Mouse (Mus musculus) neural tube, embryonic 14.5 days (tissue): ENCODE data around the gene Kcna3. TPM values are rescaled to one million over a fixed set of nuclear protein-coding genes. Genes with fewer than 3 reads are reported as not detected.

Experiments used
- ATAC-seq: fragments of 200-750 bp; cut with Nextera tagmentation; 2 replicates; pipeline ENCODE4 v1.8.0; 2017; ENCODE audit warnings: low read depth, mild to moderate bottlenecking, moderate TSS enrichment, moderate library complexity
- H3K27ac ChIP-seq: fragments of 300-500 bp; sonication (generic); 2 replicates; pipeline ENCODE4 v1.5.1; 2014; ENCODE audit warnings: low read depth, mild to moderate bottlenecking, control low read depth, low read length, moderate library complexity, mixed read lengths
- H3K27me3 ChIP-seq: fragments of 300-500 bp; sonication (generic); 2 replicates; pipeline ENCODE4 v1.6.1; 2014; ENCODE audit warnings: low read length; ENCODE audit not compliant: control insufficient read depth, insufficient read depth
- H3K36me3 ChIP-seq: fragments of 300-500 bp; sonication (generic); 2 replicates; pipeline ENCODE4 v1.6.1; 2014; ENCODE audit warnings: low read length, mixed read lengths; ENCODE audit not compliant: control insufficient read depth, insufficient read depth
- H3K4me1 ChIP-seq: fragments of 300-500 bp; sonication (generic); 2 replicates; pipeline ENCODE4 v1.6.1; 2014; ENCODE audit warnings: low read length; ENCODE audit not compliant: control insufficient read depth, insufficient read depth
- H3K4me2 ChIP-seq: fragments of 300-500 bp; sonication (generic); 2 replicates; pipeline ENCODE4 v1.6.1; 2014; ENCODE audit warnings: mild to moderate bottlenecking, low read depth, low read length, control low read depth
- H3K4me3 ChIP-seq: fragments of 300-500 bp; sonication (generic); 2 replicates; pipeline ENCODE4 v1.5.1; 2014; ENCODE audit warnings: low read depth, low read length, control low read depth, mixed read lengths
- H3K9ac ChIP-seq: fragments of 300-500 bp; sonication (generic); replicated peaks from 2 replicates; pipeline ENCODE4 v1.6.1; 2014; ENCODE audit warnings: low read depth, mild to moderate bottlenecking, control low read depth, low read length, mixed read lengths
- H3K9me3 ChIP-seq: fragments of 300-500 bp; sonication (generic); 2 replicates; pipeline ENCODE4 v1.6.1; 2016; ENCODE audit warnings: low read length; ENCODE audit not compliant: control insufficient read depth
- WGBS: fragments of 180-500 bp; shearing (Covaris S2); extraction: QIAGEN DNeasy Blood & Tissue Kit; methylation state at CpG from one replicate; pipeline ENCODE4 v1.1.7; 2014; 5-methylcytosine and 5-hydroxymethylcytosine counted together
- polyA plus RNA-seq: library from polyadenylated mRNA; unstranded; fragments of >200 nt; fragmentation: Nextera tagmentation; extraction: Ambion mirVana; gene quantifications from 2 replicates; pipeline ENCODE4 v1.2.1, GENCODE M21; 2014

Gene Kcna3
- polyA plus RNA-seq, 1 experiment from 2014 or later = 10.3 TPM

- Histone ChIP-seq H3K27ac (no peak overlapping the region), H3K27me3 (no peaks in the 10 kb centered on the region), H3K9ac (no peak overlapping the region), H3K4me3 (no peak overlapping the region), H3K36me3 (no peaks in the 10 kb centered on the region), H3K4me1 (no peaks in the 10 kb centered on the region), H3K4me2 (no peak overlapping the region), H3K9me3 (no peaks in the 10 kb centered on the region)
- WGBS = 84% methylated on average over 3 of the region's 3 CpGs
- no peak for ATAC-seq
Measured at GRCm38 (mm10) chr3:107076658-107077057, 40.7 kb downstream of the Kcna3 start.

GRCm38 (mm10) chr3:107077101-107077500, 41.1 kb downstream of the Kcna3 start:
- ATAC-seq = no peak
- H3K9me3 ChIP-seq = no peaks in the 10 kb centered on the region
- no peaks in the 10 kb centered on the region for H3K36me3 ChIP-seq
- no peak overlapping the region for H3K4me3 ChIP-seq
- no peaks in the 10 kb centered on the region for H3K27me3 ChIP-seq
- H3K4me1 ChIP-seq = no peaks in the 10 kb centered on the region
- no peak overlapping the region for H3K4me2 ChIP-seq
- H3K9ac ChIP-seq = no peak overlapping the region
- no peak overlapping the region for H3K27ac ChIP-seq
- 86% methylated on average over 2 of the region's 2 CpGs for WGBS

GRCm38 (mm10) chr3:107080803-107081202, 44.8 kb downstream of the Kcna3 start:
- H3K4me2 ChIP-seq = no peak overlapping the region
- no peaks in the 10 kb centered on the region for H3K36me3 ChIP-seq
- H3K9me3 ChIP-seq = no peaks in the 10 kb centered on the region
- WGBS = 94% methylated on average over 3 of the region's 3 CpGs
- no peak overlapping the region for H3K9ac ChIP-seq
- no peak for ATAC-seq
- H3K27me3 ChIP-seq = no peaks in the 10 kb centered on the region
- H3K4me3 ChIP-seq = no peak overlapping the region
- no peaks in the 10 kb centered on the region for H3K4me1 ChIP-seq
- no peak overlapping the region for H3K27ac ChIP-seq

DNA sequence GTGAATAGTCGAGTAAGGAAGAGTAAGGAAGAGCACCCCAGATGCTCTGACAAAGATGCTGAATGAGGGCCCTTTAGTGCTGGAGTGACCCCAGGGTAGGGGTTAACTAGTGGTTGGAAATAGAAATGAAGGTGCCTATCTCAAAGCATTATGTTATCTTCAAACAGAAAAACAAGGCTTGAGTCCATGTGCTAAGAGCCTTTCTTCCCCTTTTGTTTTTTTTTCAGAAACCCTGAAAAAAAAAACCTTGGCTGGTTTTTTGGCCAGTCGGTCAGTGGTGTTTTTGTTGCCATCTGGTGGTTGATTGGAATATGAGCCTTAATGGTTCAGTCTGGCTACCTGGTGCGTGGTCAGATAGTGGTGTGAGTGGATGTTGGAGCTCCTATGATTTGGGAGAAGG, 45.3 kb downstream of the Kcna3 start:
- Histone ChIP-seq H3K9me3 (no peaks in the 10 kb centered on the region), H3K27me3 (no peaks in the 10 kb centered on the region), H3K4me1 (no peaks in the 10 kb centered on the region), H3K4me2 (no peak overlapping the region), H3K36me3 (no peaks in the 10 kb centered on the region), H3K4me3 (no peak overlapping the region), H3K27ac (no peak overlapping the region), H3K9ac (no peak overlapping the region)
- 29% methylated on average over 3 of the region's 3 CpGs for WGBS
- no peak for ATAC-seq

GRCm38 (mm10) chr3:107084586-107084985, 48.6 kb downstream of the Kcna3 start:
- no peak overlapping the region for H3K27ac ChIP-seq
- no peak for ATAC-seq
- no peak overlapping the region for H3K4me3 ChIP-seq
- WGBS = 77% methylated on average over 3 of the region's 3 CpGs
- H3K36me3 ChIP-seq = no peaks in the 10 kb centered on the region
- H3K4me1 ChIP-seq = no peaks in the 10 kb centered on the region
- H3K4me2 ChIP-seq = no peak overlapping the region
- H3K9me3 ChIP-seq = no peaks in the 10 kb centered on the region
- no peaks in the 10 kb centered on the region for H3K27me3 ChIP-seq
- no peak overlapping the region for H3K9ac ChIP-seq

GRCm38 (mm10) chr3:107087410-107087809, 51.4 kb downstream of the Kcna3 start:
- Histone ChIP-seq H3K9ac (no peak overlapping the region), H3K27ac (no peak overlapping the region), H3K27me3 (no peaks in the 10 kb centered on the region), H3K4me2 (no peak overlapping the region), H3K4me1 (no peaks in the 10 kb centered on the region), H3K4me3 (no peak overlapping the region), H3K36me3 (no peaks in the 10 kb centered on the region), H3K9me3 (no peaks in the 10 kb centered on the region)
- 92% methylated on average over 4 of the region's 4 CpGs for WGBS
- ATAC-seq = no peak

Other genes with a start within 250 kb of the Kcna3 start
- 2.3 and 6.3 TPM in 2 replicates for gene Cd53, start 246.0 kb upstream of the Kcna3 start, polyA plus RNA-seq
- 0.12 TPM in 1 of 2 replicates, not detected in the other for gene Olfr266, start 209.9 kb upstream of the Kcna3 start, polyA plus RNA-seq
- 2.0 and 3.2 TPM in 2 replicates for gene Kcna2, start 65.0 kb downstream of the Kcna3 start, polyA plus RNA-seq
- gene Kcna10, start 146.9 kb downstream of the Kcna3 start, polyA plus RNA-seq = not detected in 2 replicates
- 0.39 and 0.86 TPM in 2 replicates for gene Cym, start 185.6 kb downstream of the Kcna3 start, polyA plus RNA-seq
- not detected in 2 replicates for gene A630076J17Rik, start 194.4 kb downstream of the Kcna3 start, polyA plus RNA-seq
- 0.08 and 0.14 TPM in 2 replicates for gene Prok1, start 203.5 kb downstream of the Kcna3 start, polyA plus RNA-seq
- gene Lamtor5, start 242.7 kb downstream of the Kcna3 start, polyA plus RNA-seq = 200 and 204 TPM in 2 replicates